Mouse (Mus musculus) cerebellum, adult 2 months (tissue): Measurements from ENCODE around the gene Mmp8. TPM values are rescaled to one million over a fixed set of nuclear protein-coding genes. Genes with fewer than 3 reads are reported as not detected.

Source experiments
- DNase-seq, 2 experiments: peaks; one replicate each; pipeline ENCODE4 v3.0.0; 2021
- H3K27ac ChIP-seq: fragments of 200-500 bp; 2 replicates; pipeline ENCODE4 v1.5.1; 2012; ENCODE audit warnings: low read length, control low read depth, inconsistent platforms; ENCODE audit not compliant: insufficient read depth
- H3K27me3 ChIP-seq: fragments of 200-500 bp; 2 replicates; pipeline ENCODE4 v1.6.1; 2012; ENCODE audit warnings: inconsistent platforms, mild to moderate bottlenecking, low read length, moderate library complexity; ENCODE audit not compliant: control insufficient read depth, insufficient read depth
- H3K4me1 ChIP-seq: fragments of 200-500 bp; 2 replicates; pipeline ENCODE4 v1.6.1; 2011; ENCODE audit warnings: low read length; ENCODE audit not compliant: control insufficient read depth, insufficient read depth
- H3K4me3 ChIP-seq: fragments of 200-500 bp; replicated peaks from 2 replicates; pipeline ENCODE3; 2011; ENCODE audit warnings: mild to moderate bottlenecking, low read depth, low read length, control low read depth; ENCODE audit not compliant: insufficient read depth
- CTCF ChIP-seq: fragments of 200-500 bp; IDR thresholded peaks from 2 replicates; pipeline ENCODE4 v1.5.1; 2011; ENCODE audit warnings: low read depth, mild to moderate bottlenecking, control low read depth, low read length, moderate library complexity, borderline replicate concordance; ENCODE audit not compliant: insufficient read depth
- POLR2A ChIP-seq: fragments of 200-500 bp; IDR thresholded peaks from 2 replicates; pipeline ENCODE4 v1.6.1; 2011; ENCODE audit warnings: low read length, control low read depth, borderline replicate concordance; ENCODE audit not compliant: insufficient read depth
- WGBS: fragments of 180-500 bp; shearing (Covaris S2); methylation state at CpG from one replicate; pipeline ENCODE4 v1.1.7; 2018; 5-methylcytosine and 5-hydroxymethylcytosine counted together
- polyA plus RNA-seq: library from polyadenylated mRNA; depleted of rRNA; stranded (reverse); fragments of >200 nt; gene quantifications from 2 replicates; pipeline ENCODE4 v1.2.3, GENCODE M21; 2012

Mmp8 gene
- polyA plus RNA-seq, 1 experiment, result 0.21 TPM

- DNase-seq, result no peak
- H3K27me3 ChIP-seq, result no peaks in the 10 kb centered on the region
- WGBS, result 71% methylated on average over 4 of the region's 4 CpGs
These were observed 12.9 kb downstream of the Mmp8 start, which contains the start of gene Mmp27 for GRCm38 (mm10) chr9:7571162-7571561. Gene Mmp27 (plus strand): TSS chr9:7571396.

DNA sequence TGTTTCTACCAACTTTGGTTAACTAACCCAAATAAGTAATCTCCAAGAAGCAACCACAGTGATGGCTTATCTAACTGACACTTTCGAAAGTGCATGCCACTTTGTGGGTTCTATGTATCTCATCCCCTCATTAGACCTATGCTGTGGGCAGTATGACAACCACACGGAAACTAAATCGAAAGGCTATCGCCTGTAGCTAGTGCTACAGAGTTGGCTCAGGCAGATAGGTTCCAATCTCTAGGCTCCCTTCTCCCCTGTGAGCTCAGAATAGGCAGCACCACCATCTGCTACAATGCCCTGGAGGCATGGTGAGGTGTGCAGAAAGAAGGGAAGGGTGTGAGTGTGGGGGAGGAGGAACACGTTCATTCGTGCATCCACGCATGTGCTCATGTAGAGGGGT lies 13.9 kb downstream of the Mmp8 start:
- H3K27ac ChIP-seq, result no peak overlapping the region
- H3K27me3 ChIP-seq, result no peaks in the 10 kb centered on the region
- no peaks in the 10 kb centered on the region for H3K4me1 ChIP-seq
- DNase-seq, result no peak
- WGBS, result 84% methylated on average over 7 of the region's 7 CpGs
- no peak for TF ChIP-seq CTCF
- TF ChIP-seq POLR2A, result no peak
- H3K4me3 ChIP-seq, result no peak overlapping the region

More at GRCm38 (mm10) chr9:7571162-7571561, 12.9 kb downstream of the Mmp8 start, which contains the start of gene Mmp27:
- H3K4me3 ChIP-seq, result no peak within 1 kb of the TSS
- H3K4me1 ChIP-seq, result no peaks in the 10 kb centered on the region
- H3K27ac ChIP-seq, result no peak within 1 kb of the TSS
- no peak for TF ChIP-seq CTCF
- no peak for TF ChIP-seq POLR2A

- H3K4me3 ChIP-seq, result no peak overlapping the region
- WGBS, result 43% methylated on average over 2 of the region's 2 CpGs
- H3K27me3 ChIP-seq, result no peaks in the 10 kb centered on the region
- H3K27ac ChIP-seq, result no peak overlapping the region
- H3K4me1 ChIP-seq, result no peaks in the 10 kb centered on the region
- no peak for DNase-seq
- TF ChIP-seq POLR2A, result no peak
- no peak for TF ChIP-seq CTCF
These were observed 14.5 kb downstream of the Mmp8 start for GRCm38 (mm10) chr9:7572663-7573308.

- H3K27ac ChIP-seq, result no peak overlapping the region
- no peaks in the 10 kb centered on the region for H3K4me1 ChIP-seq
- 66% methylated on average over 3 of the region's 3 CpGs for WGBS
- no peaks in the 10 kb centered on the region for H3K27me3 ChIP-seq
- TF ChIP-seq CTCF (no peak), POLR2A (no peak)
- DNase-seq, result no peak
- H3K4me3 ChIP-seq, result no peak overlapping the region
These were observed 17.3 kb downstream of the Mmp8 start for GRCm38 (mm10) chr9:7575526-7575925.

- WGBS, result 92% methylated on average over 2 of the region's 2 CpGs
These were observed 19.1 kb downstream of the Mmp8 start for GRCm38 (mm10) chr9:7577371-7577770.

DNA sequence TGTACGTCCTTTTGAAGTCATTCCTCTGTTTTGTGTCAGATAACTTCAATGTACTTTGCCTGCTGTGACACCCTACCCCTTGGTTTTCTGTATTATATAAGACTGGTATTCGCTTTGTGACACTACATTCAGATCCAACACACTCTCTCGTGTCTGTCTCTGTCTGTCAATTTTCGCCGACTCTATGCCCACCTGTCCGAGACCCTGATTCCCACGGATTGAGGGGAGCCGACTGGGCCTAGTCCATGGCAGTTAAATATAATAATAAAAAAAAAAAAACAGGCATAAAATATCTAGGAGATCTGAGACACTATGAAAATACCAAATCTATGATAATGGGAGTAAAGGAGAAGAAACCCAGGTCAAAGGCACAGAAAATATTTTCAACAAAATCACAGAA lies 31.8 kb downstream of the Mmp8 start:
- TF ChIP-seq POLR2A (no peak), CTCF (no peak)
- DNase-seq, result no peak
- Histone ChIP-seq H3K4me1 (no peaks in the 10 kb centered on the region), H3K27me3 (no peaks in the 10 kb centered on the region), H3K4me3 (no peak overlapping the region), H3K27ac (no peak overlapping the region)
- 73% methylated on average over 8 of the region's 8 CpGs for WGBS

More at GRCm38 (mm10) chr9:7577371-7577770, 19.1 kb downstream of the Mmp8 start:
- no peak for DNase-seq
- TF ChIP-seq POLR2A, result no peak
- TF ChIP-seq CTCF, result no peak
- no peak overlapping the region for H3K4me3 ChIP-seq
- H3K27me3 ChIP-seq, result no peaks in the 10 kb centered on the region
- H3K4me1 ChIP-seq, result no peaks in the 10 kb centered on the region
- H3K27ac ChIP-seq, result no peak overlapping the region

GRCm38 (mm10) chr9:7593272-7593812 lies 35.1 kb downstream of the Mmp8 start:
- TF ChIP-seq POLR2A (no peak), CTCF (no peak)
- H3K27me3 ChIP-seq, result no peaks in the 10 kb centered on the region
- WGBS, result 96% methylated on average over 3 of the region's 3 CpGs
- no peak overlapping the region for H3K4me3 ChIP-seq
- no peak for DNase-seq
- H3K27ac ChIP-seq, result no peak overlapping the region
- no peaks in the 10 kb centered on the region for H3K4me1 ChIP-seq

GRCm38 (mm10) chr9:7594816-7595540 lies 36.7 kb downstream of the Mmp8 start:
- 0 out of 2 replicates have a peak overlapping the region, but pooled peaks have one; percentile 14 for H3K27ac ChIP-seq
- TF ChIP-seq CTCF, result peak; percentile 74
- no peak for TF ChIP-seq POLR2A
- DNase-seq, result peak; percentile 71 to 81
- 3% methylated on average over 6 of the region's 6 CpGs for WGBS
- H3K4me1 ChIP-seq, result no peaks in the 10 kb centered on the region
- peak overlapping the region; percentile 63 for H3K4me3 ChIP-seq
- H3K27me3 ChIP-seq, result no peaks in the 10 kb centered on the region
